Mouse (Mus musculus) embryo, embryonic 11 days (tissue): Measurements from ENCODE around the gene Xpo6.

Source experiments
- DNase-seq: peaks from one replicate; pipeline ENCODE4 v3.0.0-alpha.2; 2015

The Xpo6 gene

GRCm38 (mm10) chr7:126191471-126191870 lies 8.8 kb downstream of the Xpo6 start:
- DNase-seq = no peak

GRCm38 (mm10) chr7:126189517-126189916 lies 10.8 kb downstream of the Xpo6 start:
- DNase-seq = no peak

- DNase-seq = no peak
These were observed 14.3 kb downstream of the Xpo6 start for GRCm38 (mm10) chr7:126185999-126186398.

DNA sequence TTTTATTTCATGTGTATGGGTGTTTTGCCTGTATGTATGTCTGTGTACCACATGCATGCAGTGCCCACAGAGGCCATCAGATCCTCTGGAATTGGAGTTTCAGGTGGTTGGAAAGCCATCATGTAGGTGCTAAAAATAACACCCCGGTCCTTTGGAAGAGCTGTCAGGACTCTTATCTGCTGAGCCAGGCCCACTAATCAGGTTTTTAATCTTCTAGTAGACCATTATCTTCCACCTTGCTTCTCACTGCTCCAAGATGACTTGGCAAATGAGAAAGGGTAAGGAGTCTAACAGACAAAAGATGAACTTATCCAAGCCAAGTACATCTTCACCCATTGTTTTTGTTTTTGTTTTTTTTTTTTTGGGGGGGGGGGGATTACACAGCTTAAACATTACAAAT lies 16.7 kb downstream of the Xpo6 start:
- no peak for DNase-seq

DNA sequence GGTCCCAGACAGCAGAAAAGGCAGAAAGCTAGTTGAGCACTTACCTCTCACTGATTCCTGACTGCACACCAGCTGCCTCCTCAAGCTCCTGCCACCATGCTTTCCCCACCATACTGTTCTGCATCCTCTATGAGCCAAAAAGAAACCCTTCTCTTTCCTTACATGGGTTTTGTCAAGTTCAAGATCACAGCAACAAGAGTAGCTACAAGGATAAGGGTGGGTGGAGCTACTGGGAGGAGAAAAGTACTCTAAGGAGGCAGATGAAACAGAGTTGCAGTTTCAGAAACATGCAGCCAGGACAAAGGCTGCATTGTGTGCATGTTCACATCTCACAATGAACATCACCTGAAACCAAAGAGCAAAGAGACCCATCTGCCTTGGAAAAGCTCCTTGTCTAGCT lies 18.8 kb downstream of the Xpo6 start:
- peak; percentile 13 for DNase-seq

DNA sequence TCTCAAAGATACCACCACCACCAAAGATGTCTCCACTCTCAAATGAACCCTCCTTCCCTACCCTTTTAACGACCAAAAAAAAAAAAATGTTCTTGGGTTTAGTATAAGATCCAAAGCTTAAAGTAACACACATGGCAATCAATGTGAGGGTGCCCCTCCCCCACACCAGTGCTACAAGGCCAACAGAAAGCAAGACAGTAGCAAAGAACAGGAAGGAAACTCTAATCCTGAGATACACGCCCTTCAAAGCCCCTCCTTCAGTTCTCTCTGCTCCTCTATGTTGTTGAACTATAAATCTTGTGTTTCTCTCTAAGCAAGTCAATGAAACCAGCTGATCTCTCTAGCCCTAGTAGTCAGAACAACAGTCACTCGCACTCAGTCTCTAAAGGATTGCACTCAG lies 19.3 kb downstream of the Xpo6 start:
- peak; percentile 18 for DNase-seq

DNA sequence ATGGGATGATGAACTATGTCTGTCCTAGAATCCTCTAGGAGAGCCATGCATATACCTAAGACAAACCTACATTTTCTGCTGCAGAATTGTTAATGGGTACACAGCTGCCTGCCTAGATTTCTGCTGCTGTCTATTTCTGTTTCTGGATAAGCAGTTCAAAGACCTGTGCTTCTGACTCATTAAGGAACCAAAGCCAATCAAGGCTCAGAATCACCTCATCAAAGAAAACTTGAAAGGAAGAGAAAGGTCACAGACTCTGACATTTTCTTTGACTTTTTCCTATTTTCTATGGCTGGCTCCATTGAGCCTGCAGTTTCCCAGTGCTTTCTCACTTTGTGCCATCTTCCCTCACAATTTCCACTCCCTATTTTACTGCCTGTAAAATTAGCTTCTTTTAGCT lies 21.5 kb downstream of the Xpo6 start:
- DNase-seq = no peak

DNA sequence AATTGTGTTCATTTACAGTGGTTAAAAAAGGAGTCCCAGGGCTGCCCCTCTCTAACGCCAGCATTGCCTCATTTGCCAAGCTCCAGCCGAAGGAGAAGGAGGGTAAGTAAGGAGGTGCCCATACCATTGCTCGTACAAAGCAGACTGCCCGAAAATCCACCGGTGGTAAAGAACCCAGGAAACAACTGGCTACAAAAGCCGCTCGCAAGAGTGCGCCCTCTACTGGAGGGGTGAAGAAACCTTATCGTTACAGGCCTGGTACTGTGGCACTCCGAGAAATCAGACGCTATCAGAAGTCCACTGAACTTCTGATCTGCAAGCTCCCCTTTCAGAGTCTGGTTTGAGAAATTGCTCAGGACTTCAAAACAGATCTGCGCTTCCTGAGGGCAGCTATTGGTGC lies 24.3 kb downstream of the Xpo6 start:
- DNase-seq = no peak

DNA sequence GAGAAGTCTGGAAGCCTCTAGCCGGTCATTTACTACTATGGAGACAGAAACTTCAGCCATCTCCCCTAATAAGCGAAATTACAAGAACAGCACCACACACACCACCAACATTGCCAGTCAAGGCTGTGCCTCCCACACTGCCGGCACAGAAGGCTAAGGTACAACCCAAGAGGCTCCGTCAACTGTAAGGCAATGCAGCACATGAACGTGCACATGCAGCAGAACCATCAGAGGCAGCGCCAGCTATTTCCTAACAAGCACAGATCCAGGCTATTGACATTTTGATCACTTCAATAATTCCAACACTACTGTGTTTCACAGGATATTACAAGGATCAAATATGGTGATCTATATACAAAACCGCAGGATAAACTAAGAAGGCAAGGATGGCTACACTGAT lies 24.8 kb downstream of the Xpo6 start:
- no peak for DNase-seq

DNA sequence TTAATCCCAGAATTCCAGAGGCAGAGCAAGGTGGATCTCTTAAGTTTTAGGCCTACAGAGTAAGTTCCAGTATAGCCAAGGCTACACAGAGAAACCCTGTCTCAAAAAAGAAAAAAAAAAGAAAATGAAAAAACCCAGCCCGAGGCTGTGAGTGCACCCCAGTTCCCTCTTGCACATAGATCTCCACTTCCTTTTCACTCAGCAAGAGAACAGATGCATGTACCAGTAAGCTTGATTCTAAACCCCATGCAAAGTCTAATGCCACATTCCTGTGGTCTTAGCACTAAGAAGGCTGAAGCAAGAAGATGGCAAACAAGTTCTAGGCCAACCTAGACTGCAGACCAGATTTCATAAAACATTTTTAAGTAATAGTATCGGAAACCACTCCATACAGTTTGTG lies 25.4 kb downstream of the Xpo6 start:
- no peak for DNase-seq

DNA sequence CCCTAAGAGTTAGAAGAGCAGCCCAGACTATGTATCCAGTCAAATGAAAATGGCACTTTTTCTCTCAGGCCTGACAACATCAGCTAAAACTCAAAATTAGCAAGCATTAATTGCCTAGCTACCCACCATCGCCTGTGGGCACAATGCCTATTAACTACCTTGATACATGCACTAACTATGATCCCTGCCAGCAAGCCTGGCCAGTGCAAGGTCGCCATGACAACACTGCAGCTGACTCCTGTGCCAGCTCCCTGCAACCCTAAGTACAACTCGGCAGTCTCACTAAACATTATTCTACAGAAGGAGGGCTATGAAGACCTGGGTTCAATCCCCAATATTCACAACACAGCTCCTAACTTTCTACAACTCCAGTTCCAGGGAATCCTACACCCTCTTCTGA lies 28.3 kb downstream of the Xpo6 start:
- no peak for DNase-seq

GRCm38 (mm10) chr7:126168584-126168983 lies 31.7 kb downstream of the Xpo6 start:
- DNase-seq = no peak

DNA sequence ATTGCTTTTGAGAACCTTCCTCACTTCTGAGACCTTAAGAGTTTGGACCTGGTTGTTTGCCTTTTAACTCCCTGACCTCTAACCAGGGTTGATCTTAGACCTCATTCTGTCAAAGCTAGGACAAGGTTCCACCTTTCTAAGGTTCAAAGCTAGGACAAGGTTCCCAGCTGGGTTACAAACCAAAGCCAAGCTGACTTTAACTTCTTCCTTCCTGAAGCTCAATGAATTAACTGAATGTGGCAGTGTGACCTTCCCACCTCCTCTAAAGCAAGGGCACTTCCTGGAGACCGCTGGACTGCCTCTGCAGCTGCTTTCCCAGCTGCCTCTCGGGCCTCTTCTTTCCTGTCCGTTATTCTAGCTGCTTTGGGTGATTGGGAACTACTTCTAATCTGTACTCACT lies 32.9 kb downstream of the Xpo6 start:
- DNase-seq = peak; percentile 17

GRCm38 (mm10) chr7:126166571-126166970 lies 33.7 kb downstream of the Xpo6 start:
- no peak for DNase-seq

DNA sequence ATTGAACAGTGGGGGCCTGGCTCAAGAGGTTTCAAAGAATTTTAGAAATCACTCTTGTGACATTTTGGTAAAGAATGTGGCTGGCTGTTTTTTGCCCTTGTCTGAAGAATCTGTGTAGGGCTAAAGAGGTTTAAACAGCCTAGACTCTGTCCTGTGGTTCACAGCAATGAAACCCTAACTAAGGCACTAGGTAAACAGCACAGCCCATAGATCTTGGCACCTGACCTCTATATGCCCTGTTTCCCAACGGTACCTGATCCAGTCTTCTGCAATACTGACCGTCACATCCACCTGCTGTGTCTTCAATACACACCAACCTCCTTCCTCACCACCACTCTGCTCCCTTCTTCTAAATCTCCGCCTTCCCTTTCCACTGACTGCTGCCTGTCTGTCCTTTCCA lies 42.1 kb downstream of the Xpo6 start:
- no peak for DNase-seq

DNA sequence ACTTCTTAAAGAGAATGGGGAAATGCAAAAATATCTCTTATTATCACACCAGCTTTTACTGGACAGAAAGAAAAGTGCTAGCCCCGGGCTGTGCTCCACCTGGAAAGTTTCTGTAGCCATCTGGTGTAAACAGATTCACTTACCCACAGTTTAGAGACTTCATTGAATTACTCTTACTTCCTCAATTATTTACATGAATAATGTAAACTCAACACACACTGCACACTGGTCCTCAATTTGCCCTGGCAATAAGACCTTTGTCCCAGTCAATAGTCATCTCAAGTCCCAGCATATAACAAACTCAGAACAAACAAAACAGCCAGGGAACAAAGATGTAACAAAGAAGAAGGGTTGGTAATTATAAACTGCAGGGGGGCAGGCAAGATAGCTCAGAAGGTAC lies 44.6 kb downstream of the Xpo6 start:
- no peak for DNase-seq

GRCm38 (mm10) chr7:126154731-126155130 lies 45.6 kb downstream of the Xpo6 start:
- DNase-seq = no peak

DNA sequence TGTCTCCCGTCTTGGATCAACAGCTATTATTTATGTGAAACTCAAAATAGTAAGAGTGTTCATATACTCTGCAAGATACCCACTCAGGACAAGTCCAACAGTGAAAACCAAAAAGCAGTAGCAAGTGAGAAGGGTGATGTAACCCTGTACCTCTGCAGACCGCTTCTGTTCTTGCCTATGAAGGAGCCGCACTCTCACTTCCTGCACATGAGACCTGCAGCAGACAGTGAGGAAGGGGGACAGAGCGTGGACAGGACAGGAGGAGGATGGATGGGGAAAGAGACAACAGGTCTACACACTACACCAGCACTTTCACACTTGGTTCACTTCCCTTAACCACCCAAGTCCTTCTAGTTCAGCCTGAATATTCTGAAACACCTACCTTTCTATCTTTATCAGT lies 48.0 kb downstream of the Xpo6 start:
- DNase-seq = no peak

- no peak for DNase-seq
These were observed 54.1 kb downstream of the Xpo6 start for GRCm38 (mm10) chr7:126146156-126146555.

- DNase-seq = no peak
These were observed 55.9 kb downstream of the Xpo6 start for GRCm38 (mm10) chr7:126144364-126144763.

GRCm38 (mm10) chr7:126137850-126138249 lies 62.5 kb downstream of the Xpo6 start:
- DNase-seq = no peak

GRCm38 (mm10) chr7:126135391-126135790 lies 64.9 kb downstream of the Xpo6 start:
- DNase-seq = no peak

- no peak for DNase-seq
These were observed 65.5 kb downstream of the Xpo6 start for GRCm38 (mm10) chr7:126134634-126135321.

DNA sequence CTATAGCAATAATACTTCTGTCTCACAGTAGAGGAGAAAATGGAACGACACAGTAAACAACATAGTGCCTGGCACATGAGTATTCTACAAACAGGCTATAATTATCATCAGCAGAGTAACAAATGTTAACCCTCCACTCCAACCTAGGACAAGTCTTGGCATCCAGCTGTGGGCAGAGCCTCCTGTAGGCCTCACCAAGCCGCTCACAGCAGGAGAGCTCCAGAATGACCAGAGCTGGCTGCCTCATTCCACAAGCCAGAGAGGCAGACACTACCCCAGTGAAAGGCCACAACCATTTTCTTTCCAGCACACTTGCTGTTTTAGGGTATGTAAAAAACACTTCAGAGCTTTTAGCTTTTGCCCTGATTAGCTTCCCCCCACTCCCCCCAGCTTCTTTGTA lies 72.6 kb downstream of the Xpo6 start:
- DNase-seq = no peak

DNA sequence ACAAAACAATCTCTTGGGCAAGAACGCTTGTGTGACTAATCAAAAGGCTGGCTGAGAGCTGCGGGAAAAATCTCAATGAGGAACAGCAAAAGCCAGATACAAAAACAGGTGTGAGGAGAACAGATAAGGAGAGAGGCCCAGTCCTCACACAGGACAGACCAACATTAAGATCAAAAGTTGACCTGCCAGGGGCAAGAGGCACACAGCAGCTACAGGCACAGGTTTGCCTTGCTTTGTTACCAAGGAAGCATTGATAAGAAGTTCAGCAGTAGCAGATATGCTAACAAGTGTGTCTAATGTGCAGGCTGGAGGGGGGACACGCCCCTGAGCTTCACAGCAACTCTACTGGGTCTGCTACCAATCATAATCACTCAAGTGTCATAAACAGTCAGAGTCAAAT lies 73.8 kb downstream of the Xpo6 start:
- DNase-seq = no peak

- DNase-seq = no peak
These were observed 78.8 kb downstream of the Xpo6 start for GRCm38 (mm10) chr7:126121533-126121932.
